Mouse (Mus musculus) stomach, embryonic 14.5 days (tissue): ENCODE measurements around the gene Ccndbp1. TPM values are rescaled to one million over a fixed set of nuclear protein-coding genes. Genes with fewer than 3 reads are reported as not detected.
A peak's percentile ranks its signal among the peaks of the same experiment; 100 is the strongest.
"Not testable (repeated sequence)": the region's sequence is repeated elsewhere in the genome, so short reads cannot be mapped to it uniquely, and the experiment has no call there.

Experiments used
- ATAC-seq: fragments of 200-750 bp; cut with Nextera tagmentation; 2 replicates; pipeline ENCODE4 v1.8.0; 2017; ENCODE audit warnings: low read depth, moderate TSS enrichment; ENCODE audit not compliant: insufficient number of reproducible peaks, insufficient read depth, low FRiP score
- H3K27ac ChIP-seq: fragments of 300-500 bp; sonication (generic); 2 replicates; pipeline ENCODE4 v1.5.1; 2014; ENCODE audit warnings: mild to moderate bottlenecking, low read length, moderate library complexity, mixed read lengths
- H3K27me3 ChIP-seq: fragments of 300-500 bp; sonication (generic); 2 replicates; pipeline ENCODE4 v1.6.1; 2014; ENCODE audit warnings: low read length, control low read depth, mixed read lengths; ENCODE audit not compliant: control insufficient read depth, insufficient read depth
- H3K36me3 ChIP-seq: fragments of 300-500 bp; sonication (generic); 2 replicates; pipeline ENCODE4 v1.6.1; 2014; ENCODE audit warnings: mild to moderate bottlenecking, control low read depth, low read length, moderate library complexity, mixed read lengths; ENCODE audit not compliant: control insufficient read depth, insufficient read depth
- H3K4me1 ChIP-seq: fragments of 300-500 bp; sonication (generic); 2 replicates; pipeline ENCODE4 v1.6.1; 2014; ENCODE audit warnings: low read length, control low read depth, mixed read lengths; ENCODE audit not compliant: control insufficient read depth, insufficient read depth
- H3K4me2 ChIP-seq: fragments of 300-500 bp; sonication (generic); replicated peaks from 2 replicates; pipeline ENCODE4 v1.6.1; 2014; ENCODE audit warnings: low read depth, low read length, control low read depth
- H3K4me3 ChIP-seq: fragments of 300-500 bp; sonication (generic); 2 replicates; pipeline ENCODE4 v1.5.1; 2014; ENCODE audit warnings: low read depth, low read length, control low read depth
- H3K9ac ChIP-seq: fragments of 300-500 bp; sonication (generic); replicated peaks from 2 replicates; pipeline ENCODE4 v1.6.1; 2014; ENCODE audit warnings: low read depth, mild to moderate bottlenecking, control low read depth, low read length, moderate library complexity, mixed read lengths
- H3K9me3 ChIP-seq: fragments of 300-500 bp; sonication (generic); 2 replicates; pipeline ENCODE4 v1.6.1; 2016; ENCODE audit warnings: low read depth, low read length, control low read depth; ENCODE audit not compliant: control insufficient read depth
- WGBS: fragments of 180-500 bp; shearing (Covaris S2); extraction: QIAGEN DNeasy Blood & Tissue Kit; methylation state at CpG from one replicate; pipeline ENCODE4 v1.1.7; 2014; 5-methylcytosine and 5-hydroxymethylcytosine counted together
- polyA plus RNA-seq: library from polyadenylated mRNA; unstranded; fragments of >200 nt; fragmentation: Nextera tagmentation; extraction: Ambion mirVana; gene quantifications from 2 replicates; pipeline ENCODE4 v1.2.1, GENCODE M21; 2014

The Ccndbp1 gene
- polyA plus RNA-seq, 1 experiment from 2014 or later: 41.8 TPM

DNA sequence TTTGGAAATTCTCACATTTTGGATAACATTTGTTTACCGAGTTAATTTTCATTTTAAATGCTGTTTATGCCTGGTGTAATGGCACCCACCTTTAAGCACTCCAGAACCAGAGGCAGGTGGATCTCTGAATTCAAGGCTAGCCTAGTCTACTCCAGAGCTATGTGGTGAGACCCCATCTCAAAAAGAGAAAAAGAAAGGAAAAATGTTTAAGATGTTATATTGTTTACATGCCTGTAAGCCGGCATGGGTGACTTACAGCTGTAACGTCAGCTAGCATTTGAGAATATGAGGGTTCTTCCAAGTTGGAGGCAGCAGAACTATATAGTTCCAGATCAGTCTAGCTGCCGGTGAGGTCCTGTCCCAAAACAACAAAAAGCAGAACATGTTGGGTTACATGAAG is 36.4 kb upstream of the Ccndbp1 start:
- 83% methylated on average over 4 of the region's 4 CpGs for WGBS
- H3K36me3 ChIP-seq: no peaks in the 10 kb centered on the region
- H3K4me3 ChIP-seq: no peak overlapping the region
- H3K4me2 ChIP-seq: no peak overlapping the region
- no peak overlapping the region for H3K9ac ChIP-seq
- no peak overlapping the region for H3K27ac ChIP-seq
- H3K27me3 ChIP-seq: no peaks in the 10 kb centered on the region
- no peaks in the 10 kb centered on the region for H3K4me1 ChIP-seq
- H3K9me3 ChIP-seq: no peaks in the 10 kb centered on the region
- no peak for ATAC-seq

- H3K9ac ChIP-seq, H3K36me3 ChIP-seq, H3K27me3 ChIP-seq, H3K4me2 ChIP-seq, ATAC-seq, H3K4me3 ChIP-seq, H3K9me3 ChIP-seq, H3K27ac ChIP-seq, H3K4me1 ChIP-seq: not testable (repeated sequence)
- 93% methylated on average over 8 of the region's 8 CpGs for WGBS
Observed at GRCm38 (mm10) chr2:120972257-120972656, 35.9 kb upstream of the Ccndbp1 start.

- no peaks in the 10 kb centered on the region for H3K36me3 ChIP-seq
- no peaks in the 10 kb centered on the region for H3K4me1 ChIP-seq
- ATAC-seq: no peak
- no peak overlapping the region for H3K4me2 ChIP-seq
- no peaks in the 10 kb centered on the region for H3K27me3 ChIP-seq
- WGBS: 21% methylated on average over 5 of the region's 5 CpGs
- H3K9me3 ChIP-seq: no peaks in the 10 kb centered on the region
- H3K9ac ChIP-seq: no peak overlapping the region
- no peak overlapping the region for H3K27ac ChIP-seq
- H3K4me3 ChIP-seq: no peak overlapping the region
Observed at GRCm38 (mm10) chr2:120972964-120973363, 35.2 kb upstream of the Ccndbp1 start.

GRCm38 (mm10) chr2:120976308-120976707 is 31.9 kb upstream of the Ccndbp1 start:
- Histone ChIP-seq H3K36me3 (no peaks in the 10 kb centered on the region), H3K9me3 (no peaks in the 10 kb centered on the region), H3K9ac (no peak overlapping the region), H3K27me3 (no peaks in the 10 kb centered on the region), H3K27ac (no peak overlapping the region), H3K4me1 (no peaks in the 10 kb centered on the region), H3K4me3 (no peak overlapping the region; the same call in 1 of the 2 replicates), H3K4me2 (0 out of 2 replicates have a peak overlapping the region, but pooled peaks have one; percentile 15)
- 41% methylated on average over 4 of the region's 4 CpGs for WGBS
- ATAC-seq: no peak

GRCm38 (mm10) chr2:120976990-120977925 is 30.9 kb upstream of the Ccndbp1 start, which contains the start of gene Tmem62:
Tmem62 (plus strand) TSS chr2:120977017.
- Histone ChIP-seq H3K9me3 (no peaks in the 10 kb centered on the region), H3K4me2 (peak within 1 kb of the TSS; percentile 72), H3K27ac (peak within 1 kb of the TSS; percentile 11; the same call in 1 of the 2 replicates)

DNA sequence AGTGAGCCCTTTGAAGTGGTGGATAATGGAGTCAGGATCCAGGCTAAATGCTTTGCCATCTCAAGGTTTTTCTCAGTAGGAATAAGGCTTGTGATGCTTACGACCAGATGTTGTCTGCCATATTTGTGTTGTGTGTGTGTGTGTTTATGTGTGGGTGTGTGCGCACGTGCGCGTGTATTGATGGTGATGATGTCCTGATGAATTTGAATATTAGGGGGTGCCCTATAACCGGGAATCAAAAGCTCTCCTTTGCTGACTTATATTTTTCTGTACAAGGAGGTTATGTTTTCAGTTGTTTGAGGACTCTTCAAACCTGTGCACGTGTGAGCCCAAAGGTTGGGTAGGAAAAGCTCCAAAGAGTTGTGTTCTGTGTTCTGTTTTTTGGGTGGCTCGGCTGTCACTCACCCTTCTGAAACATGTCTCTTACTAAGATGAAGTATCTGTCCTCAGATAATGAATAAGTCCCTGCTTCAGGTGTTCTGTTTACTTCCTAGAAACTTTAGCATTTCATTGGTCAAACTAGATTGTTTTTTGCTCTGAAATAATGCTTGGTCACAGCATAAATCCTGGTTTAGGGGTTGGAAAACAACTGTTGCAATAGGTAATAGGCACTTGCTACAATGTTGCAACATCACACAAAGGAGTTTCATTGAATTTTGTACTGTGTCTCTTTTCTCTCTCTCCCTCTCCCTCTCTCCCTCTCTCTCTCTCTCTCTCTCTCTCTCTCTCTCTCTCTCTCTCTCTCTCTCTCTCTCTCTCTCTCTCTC is 30.1 kb upstream of the Ccndbp1 start:
- WGBS: 81% methylated on average over 8 of the region's 8 CpGs
- H3K4me1 ChIP-seq: no peaks in the 10 kb centered on the region
- H3K27ac ChIP-seq: no peak overlapping the region; the same call in 1 of the 2 replicates
- H3K27me3 ChIP-seq: no peaks in the 10 kb centered on the region
- peak overlapping the region; percentile 66 for H3K4me3 ChIP-seq
- no peak for ATAC-seq
- H3K9ac ChIP-seq: 0 out of 2 replicates have a peak overlapping the region, but pooled peaks have one; percentile 37
- H3K36me3 ChIP-seq: no peaks in the 10 kb centered on the region
- H3K9me3 ChIP-seq: no peaks in the 10 kb centered on the region
- H3K4me2 ChIP-seq: peak overlapping the region; percentile 72

More at GRCm38 (mm10) chr2:120976990-120977925, 30.9 kb upstream of the Ccndbp1 start, which contains the start of gene Tmem62:
- no peaks in the 10 kb centered on the region for H3K36me3 ChIP-seq
- WGBS: 1% methylated on average over 62 of the region's 71 CpGs
- H3K9ac ChIP-seq: peak within 1 kb of the TSS; percentile 37
- H3K4me1 ChIP-seq: no peaks in the 10 kb centered on the region
- peak; percentile 78 for ATAC-seq
- peak within 1 kb of the TSS; percentile 66 for H3K4me3 ChIP-seq
- H3K27me3 ChIP-seq: no peaks in the 10 kb centered on the region

GRCm38 (mm10) chr2:120978693-120979037 is 29.5 kb upstream of the Ccndbp1 start:
- Histone ChIP-seq H3K9me3 (no peaks in the 10 kb centered on the region), H3K27ac (no peak overlapping the region), H3K4me1 (no peaks in the 10 kb centered on the region), H3K4me2 (no peak overlapping the region), H3K9ac (no peak overlapping the region), H3K36me3 (no peaks in the 10 kb centered on the region), H3K4me3 (no peak overlapping the region), H3K27me3 (no peaks in the 10 kb centered on the region)
- ATAC-seq: no peak
- 49% methylated on average over 2 of the region's 2 CpGs for WGBS

DNA sequence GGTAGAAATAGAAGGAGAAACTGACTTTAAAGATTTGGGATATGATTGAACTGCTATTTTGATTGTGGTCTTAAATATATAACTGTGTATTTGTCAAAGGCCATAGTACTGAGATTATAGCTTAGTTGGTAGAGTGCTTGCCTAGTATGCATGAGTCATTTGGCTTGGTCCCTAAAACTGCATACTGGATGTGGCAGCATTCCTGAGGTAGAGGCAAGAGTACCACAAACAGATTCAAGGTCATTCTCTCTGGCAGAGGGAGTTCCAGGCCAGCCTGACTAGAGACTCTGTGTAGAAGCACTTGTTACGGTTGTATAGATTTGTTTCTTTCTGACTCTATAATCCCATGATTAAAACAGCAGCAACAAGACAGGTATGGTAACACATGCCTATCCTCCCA is 28.4 kb upstream of the Ccndbp1 start:
- Histone ChIP-seq H3K27ac (no peak overlapping the region), H3K4me3 (no peak overlapping the region), H3K4me2 (no peak overlapping the region), H3K36me3 (no peaks in the 10 kb centered on the region), H3K27me3 (no peaks in the 10 kb centered on the region), H3K9me3 (no peaks in the 10 kb centered on the region), H3K4me1 (no peaks in the 10 kb centered on the region), H3K9ac (no peak overlapping the region)
- no peak for ATAC-seq
- WGBS: 75% methylated on average over 1 of the region's 1 CpGs
